Mouse (Mus musculus): ENCODE measurements at regions not wholly inside any gene's neighbourhood (a gene's known extent, or its start where the extent isn't known, plus 50 kb on each side); places are given as distances from the start of the nearest gene placed in this dataset.

DNA sequence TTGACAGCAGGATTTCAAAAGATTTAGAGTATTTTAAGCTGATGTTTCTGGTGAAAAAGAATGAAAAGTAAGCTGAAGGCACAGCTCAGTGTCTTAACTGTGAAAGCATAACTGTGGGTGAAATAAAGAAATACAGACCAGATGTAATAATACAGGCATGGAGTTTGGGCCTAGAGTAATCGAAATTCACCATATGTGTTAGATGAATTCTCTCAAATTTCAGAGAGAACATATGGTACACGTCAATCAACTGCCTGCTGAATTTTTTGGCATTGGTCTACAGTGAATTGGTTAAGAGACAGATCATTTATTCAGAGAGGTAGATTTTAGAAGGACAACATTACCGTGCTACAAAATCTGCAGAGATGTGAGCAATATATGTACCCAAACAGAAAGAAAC, 357.3 kb upstream of the Alcam start:
- no peak for DNase-seq (ENCODE audit: low spot score)
- Histone ChIP-seq H3K36me3 (replicated peaks) (no peaks in the 10 kb centered on the region), H3K27ac (replicated peaks) (no peak overlapping the region)

DNA sequence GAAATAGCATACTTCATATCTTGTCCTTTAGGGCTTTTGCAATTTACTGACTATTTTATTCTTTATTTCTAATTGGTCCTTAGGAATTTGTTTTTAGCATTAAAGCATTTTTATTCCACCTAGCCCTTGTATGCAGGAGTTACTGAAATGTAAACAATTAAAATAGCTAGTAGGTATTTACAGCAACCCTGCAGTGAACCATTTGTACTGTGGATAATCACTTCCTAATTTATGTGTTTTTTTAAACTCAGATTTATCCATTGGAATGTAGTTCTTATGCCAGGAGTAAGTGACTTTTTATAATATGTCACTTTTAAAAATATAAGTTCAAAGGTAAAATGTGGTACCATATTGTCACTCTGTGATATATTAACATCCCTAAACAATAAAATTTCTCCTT, 350.5 kb upstream of the Alcam start:
- no peak for DNase-seq (ENCODE audit: low spot score)
- H3K4me3 ChIP-seq = no peak overlapping the region
- no peak overlapping the region for H3K27ac ChIP-seq (replicated peaks)
- H3K27me3 ChIP-seq (replicated peaks; ENCODE audit: low read depth, poor library complexity, severe bottlenecking) = no peaks in the 10 kb centered on the region
- no peaks in the 10 kb centered on the region for H3K9me3 ChIP-seq
- no peaks in the 10 kb centered on the region for H3K36me3 ChIP-seq (replicated peaks)
- no peaks in the 10 kb centered on the region for H3K4me1 ChIP-seq

More for the DNA sequence above, 357.3 kb upstream of the Alcam start:
- no peaks in the 10 kb centered on the region for H3K4me1 ChIP-seq
- H3K27me3 ChIP-seq (replicated peaks; ENCODE audit: low read depth, poor library complexity, severe bottlenecking) = no peaks in the 10 kb centered on the region
- H3K9me3 ChIP-seq = no peaks in the 10 kb centered on the region
- H3K4me3 ChIP-seq = no peak overlapping the region
- WGBS = 61% methylated on average over 3 of the region's 3 CpGs

DNA sequence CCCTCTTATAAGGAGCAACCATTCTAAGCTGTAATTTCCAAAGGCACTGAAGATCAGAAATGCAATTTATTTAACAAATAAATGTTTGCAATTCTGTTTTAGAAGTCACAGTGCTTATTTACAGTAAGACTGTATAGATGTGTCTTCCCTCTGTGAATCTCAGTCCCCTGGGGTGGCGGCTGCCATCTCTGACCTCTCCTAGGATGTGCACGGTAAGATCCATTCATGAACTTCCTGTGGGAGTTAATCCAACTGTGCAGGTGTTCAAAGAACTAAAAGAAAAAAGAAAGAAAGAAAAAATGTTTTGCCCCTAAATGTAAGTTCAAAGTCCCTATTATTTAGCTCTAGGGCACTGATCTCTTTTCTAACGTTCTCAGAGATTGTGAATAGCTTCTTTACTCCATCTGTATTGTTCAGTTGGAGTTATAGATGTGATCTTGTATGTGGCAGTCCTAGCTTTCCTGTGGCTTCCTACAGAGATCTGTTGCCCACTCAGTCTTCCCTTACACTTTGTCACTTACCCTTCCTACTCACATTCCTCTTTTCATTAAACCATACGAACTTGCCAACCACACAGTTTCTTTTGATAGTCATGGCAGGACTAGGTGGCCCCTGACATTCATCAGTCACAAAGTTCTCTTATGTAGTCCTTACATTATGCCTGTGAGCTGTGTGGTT, 346.0 kb upstream of the Alcam start:
- no peak for DNase-seq (ENCODE audit: low spot score)
- no peaks in the 10 kb centered on the region for H3K9me3 ChIP-seq
- H3K27me3 ChIP-seq (replicated peaks; ENCODE audit: low read depth, poor library complexity, severe bottlenecking) = no peaks in the 10 kb centered on the region
- H3K36me3 ChIP-seq (replicated peaks) = no peaks in the 10 kb centered on the region
- 59% methylated on average over 4 of the region's 4 CpGs for WGBS
- H3K27ac ChIP-seq (replicated peaks) = no peak overlapping the region
- no peaks in the 10 kb centered on the region for H3K4me1 ChIP-seq
- H3K4me3 ChIP-seq = no peak overlapping the region

DNA sequence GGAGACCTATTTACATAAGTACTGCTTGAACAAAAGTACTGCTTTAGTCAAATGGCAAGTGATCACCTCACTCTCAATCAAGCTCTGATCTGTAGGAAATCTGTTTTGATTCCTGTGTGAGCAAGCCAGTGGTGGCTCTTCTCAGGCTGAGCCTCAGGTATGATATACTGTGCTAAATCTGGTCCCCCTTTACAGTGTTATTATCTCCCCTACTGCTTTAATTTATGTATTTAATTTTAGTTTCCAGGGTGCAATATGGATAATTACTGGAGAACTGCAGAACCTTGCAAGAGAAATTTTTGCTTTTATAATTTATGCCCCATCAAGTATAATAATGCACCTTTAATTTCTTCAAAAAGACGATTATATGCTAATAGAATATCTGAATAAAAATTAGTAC, 341.3 kb upstream of the Alcam start:
- no peak overlapping the region for H3K4me3 ChIP-seq
- 87% methylated on average over 1 of the region's 1 CpGs for WGBS
- H3K9me3 ChIP-seq = no peaks in the 10 kb centered on the region
- H3K27me3 ChIP-seq (replicated peaks; ENCODE audit: low read depth, poor library complexity, severe bottlenecking) = no peaks in the 10 kb centered on the region
- no peaks in the 10 kb centered on the region for H3K4me1 ChIP-seq
- no peak for DNase-seq (ENCODE audit: low spot score)
- no peak overlapping the region for H3K27ac ChIP-seq (replicated peaks)
- H3K36me3 ChIP-seq (replicated peaks) = no peaks in the 10 kb centered on the region

DNA sequence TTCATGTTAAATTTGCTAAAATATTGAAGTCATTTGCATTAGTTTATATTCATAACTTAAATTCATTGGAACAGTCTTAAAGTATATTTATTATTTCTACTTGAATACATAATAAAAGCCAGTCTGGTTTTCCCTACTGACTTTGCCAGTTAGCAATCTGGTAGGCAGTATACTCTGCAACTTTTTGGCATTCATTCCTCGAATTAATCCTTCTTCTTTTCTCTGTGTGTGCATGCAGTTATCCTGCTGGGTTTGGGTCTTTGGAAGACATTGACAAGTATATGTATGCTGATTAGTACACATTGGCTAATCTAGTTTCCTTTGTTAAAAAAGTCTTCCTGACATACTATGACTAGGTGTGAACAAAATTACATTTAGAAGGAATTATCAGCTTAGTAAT, 336.1 kb upstream of the Alcam start:
- H3K27me3 ChIP-seq (replicated peaks; ENCODE audit: low read depth, poor library complexity, severe bottlenecking) = no peaks in the 10 kb centered on the region
- no peaks in the 10 kb centered on the region for H3K9me3 ChIP-seq
- DNase-seq (ENCODE audit: low spot score) = no peak
- 79% methylated on average over 1 of the region's 1 CpGs for WGBS
- no peaks in the 10 kb centered on the region for H3K36me3 ChIP-seq (replicated peaks)
- no peak overlapping the region for H3K4me3 ChIP-seq
- no peak overlapping the region for H3K27ac ChIP-seq (replicated peaks)
- H3K4me1 ChIP-seq = no peaks in the 10 kb centered on the region

DNA sequence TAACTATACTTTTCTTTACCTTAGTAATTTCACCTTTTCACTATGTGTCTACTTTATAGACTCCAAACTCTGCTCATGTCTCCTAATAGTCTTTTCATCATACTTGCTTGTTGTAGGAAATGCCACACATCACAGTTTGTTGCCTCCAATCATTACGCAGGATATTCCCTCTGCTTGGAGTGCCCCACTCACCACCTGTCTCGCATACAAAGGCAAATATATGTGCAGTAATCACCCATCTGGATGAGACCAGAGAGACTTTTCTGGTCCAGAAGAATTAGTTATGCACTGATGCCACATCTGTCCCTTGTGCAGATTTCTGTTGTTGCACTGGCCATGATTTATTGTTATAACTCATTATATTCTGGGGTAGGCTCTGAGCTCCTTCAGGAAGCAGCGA, 293.9 kb upstream of the Alcam start:
- H3K4me3 ChIP-seq = no peak overlapping the region
- H3K27ac ChIP-seq (replicated peaks) = no peak overlapping the region
- no peaks in the 10 kb centered on the region for H3K4me1 ChIP-seq
- no peaks in the 10 kb centered on the region for H3K27me3 ChIP-seq (replicated peaks; ENCODE audit: low read depth, poor library complexity, severe bottlenecking)
- DNase-seq (ENCODE audit: low spot score) = no peak
- no peaks in the 10 kb centered on the region for H3K9me3 ChIP-seq
- WGBS = 92% methylated on average over 3 of the region's 3 CpGs
- no peaks in the 10 kb centered on the region for H3K36me3 ChIP-seq (replicated peaks)

DNA sequence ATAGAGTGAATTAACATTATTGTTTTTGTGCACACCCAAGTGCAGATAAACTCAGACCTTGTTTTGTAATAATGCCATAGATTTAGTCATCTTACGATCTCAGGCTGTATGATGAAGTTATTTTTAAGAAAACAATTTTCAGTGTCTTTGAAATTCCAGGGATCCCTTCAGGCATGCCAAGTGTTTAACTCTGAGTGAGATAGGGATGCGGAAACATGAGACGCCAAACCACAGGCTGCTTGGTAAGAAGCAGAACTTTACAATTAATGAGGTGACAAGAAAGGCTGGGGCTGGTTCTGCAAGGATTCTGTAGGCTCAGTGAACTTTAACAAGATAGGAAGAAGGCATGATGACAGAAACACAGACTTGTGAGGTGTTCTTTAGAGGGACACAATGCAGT, 292.3 kb upstream of the Alcam start:
- Histone ChIP-seq H3K36me3 (replicated peaks) (no peaks in the 10 kb centered on the region), H3K4me1 (no peaks in the 10 kb centered on the region), H3K9me3 (no peaks in the 10 kb centered on the region), H3K27me3 (replicated peaks; ENCODE audit: low read depth, poor library complexity, severe bottlenecking) (no peaks in the 10 kb centered on the region), H3K27ac (replicated peaks) (no peak overlapping the region), H3K4me3 (no peak overlapping the region)
- 64% methylated on average over 3 of the region's 3 CpGs for WGBS
- no peak for DNase-seq (ENCODE audit: low spot score)

DNA sequence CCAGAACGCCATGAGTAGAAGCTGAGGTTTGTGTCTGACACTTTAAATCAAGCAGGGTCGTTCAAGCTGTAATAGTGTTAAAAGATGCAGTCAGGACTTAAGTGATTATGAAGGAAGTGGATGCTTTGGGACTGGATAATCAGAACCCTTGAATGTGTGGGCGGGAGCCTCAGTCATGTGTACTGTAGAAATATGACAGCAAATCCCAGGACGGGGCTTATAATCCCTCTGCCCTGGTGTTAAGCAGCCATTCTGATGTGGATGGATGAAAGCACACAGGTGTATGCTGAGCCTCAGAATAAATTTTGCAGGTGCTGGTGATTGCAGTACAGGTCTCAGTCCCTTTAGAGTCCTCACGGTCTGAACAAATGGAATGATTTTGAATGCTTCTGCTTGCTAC, 290.8 kb upstream of the Alcam start:
- Histone ChIP-seq H3K27ac (replicated peaks) (no peak overlapping the region), H3K27me3 (replicated peaks; ENCODE audit: low read depth, poor library complexity, severe bottlenecking) (no peaks in the 10 kb centered on the region), H3K4me1 (no peaks in the 10 kb centered on the region), H3K36me3 (replicated peaks) (no peaks in the 10 kb centered on the region), H3K4me3 (no peak overlapping the region), H3K9me3 (no peaks in the 10 kb centered on the region)
- no peak for DNase-seq (ENCODE audit: low spot score)
- 88% methylated on average over 5 of the region's 5 CpGs for WGBS

DNA sequence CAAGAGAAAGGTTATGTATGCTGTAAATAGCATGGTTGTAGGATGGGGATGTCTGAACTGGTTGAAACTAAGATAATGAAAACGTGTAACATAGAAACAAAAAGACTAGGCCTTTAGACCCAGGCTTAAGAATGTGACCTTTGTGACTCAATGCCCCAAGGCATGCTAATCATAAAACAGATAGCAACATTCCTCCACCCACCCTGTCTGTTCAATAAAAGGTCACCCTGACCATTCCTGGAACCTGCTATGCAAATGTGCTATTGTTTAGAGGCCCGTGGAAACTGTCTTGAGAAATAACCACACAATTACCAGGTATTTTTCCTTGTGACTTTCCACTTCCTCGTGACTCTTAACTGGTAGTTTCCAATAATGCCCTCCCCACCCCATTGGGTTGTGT, 288.3 kb upstream of the Alcam start:
- H3K27me3 ChIP-seq (replicated peaks; ENCODE audit: low read depth, poor library complexity, severe bottlenecking) = no peaks in the 10 kb centered on the region
- DNase-seq (ENCODE audit: low spot score) = no peak
- no peak overlapping the region for H3K4me3 ChIP-seq
- H3K9me3 ChIP-seq = no peaks in the 10 kb centered on the region
- 66% methylated on average over 3 of the region's 3 CpGs for WGBS
- no peak overlapping the region for H3K27ac ChIP-seq (replicated peaks)
- H3K4me1 ChIP-seq = no peaks in the 10 kb centered on the region
- H3K36me3 ChIP-seq (replicated peaks) = no peaks in the 10 kb centered on the region

DNA sequence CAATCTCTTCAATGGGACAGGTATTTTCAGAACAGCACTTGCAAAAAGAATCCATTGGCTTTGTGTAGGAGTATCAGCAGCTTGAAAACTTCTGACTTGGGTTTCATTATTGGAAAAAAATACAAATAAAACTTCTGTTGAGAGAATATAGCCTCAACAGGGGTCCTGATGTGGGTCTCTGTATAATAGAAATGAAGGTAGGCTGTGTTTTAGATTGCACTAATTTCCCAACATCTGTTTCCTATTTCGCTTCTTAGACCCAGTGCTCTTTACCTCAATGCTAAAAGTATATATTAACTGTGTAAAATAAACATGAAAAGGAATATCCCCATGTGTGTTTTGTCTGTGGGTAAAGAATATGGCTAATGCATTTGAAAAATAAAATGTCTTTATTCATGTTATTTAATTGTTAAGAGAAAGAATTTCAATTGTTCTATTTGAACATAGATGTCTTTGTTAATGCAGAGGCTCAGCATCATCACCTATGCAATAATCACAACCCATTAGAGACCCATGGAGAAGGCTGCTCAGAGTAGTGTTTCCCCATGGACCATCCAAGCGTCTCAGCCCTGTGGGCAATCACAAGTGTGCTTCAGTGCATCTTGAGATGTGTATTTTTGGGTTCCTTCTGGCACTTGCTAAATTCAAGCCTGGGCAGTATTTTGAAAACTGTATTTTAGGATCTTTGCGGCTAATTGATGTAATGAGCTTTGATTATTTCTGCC, 272.4 kb upstream of the Alcam start:
- H3K27me3 ChIP-seq (replicated peaks; ENCODE audit: low read depth, poor library complexity, severe bottlenecking) = no peaks in the 10 kb centered on the region
- peaks cover 6% of the 10 kb centered on the region; the same call in 1 of the 2 replicates for H3K4me1 ChIP-seq
- 73% methylated on average over 3 of the region's 3 CpGs for WGBS
- no peak for DNase-seq (ENCODE audit: low spot score)
- H3K9me3 ChIP-seq = no peaks in the 10 kb centered on the region
- H3K4me3 ChIP-seq = no peak overlapping the region
- H3K27ac ChIP-seq (replicated peaks) = no peak overlapping the region
- H3K36me3 ChIP-seq (replicated peaks) = no peaks in the 10 kb centered on the region

DNA sequence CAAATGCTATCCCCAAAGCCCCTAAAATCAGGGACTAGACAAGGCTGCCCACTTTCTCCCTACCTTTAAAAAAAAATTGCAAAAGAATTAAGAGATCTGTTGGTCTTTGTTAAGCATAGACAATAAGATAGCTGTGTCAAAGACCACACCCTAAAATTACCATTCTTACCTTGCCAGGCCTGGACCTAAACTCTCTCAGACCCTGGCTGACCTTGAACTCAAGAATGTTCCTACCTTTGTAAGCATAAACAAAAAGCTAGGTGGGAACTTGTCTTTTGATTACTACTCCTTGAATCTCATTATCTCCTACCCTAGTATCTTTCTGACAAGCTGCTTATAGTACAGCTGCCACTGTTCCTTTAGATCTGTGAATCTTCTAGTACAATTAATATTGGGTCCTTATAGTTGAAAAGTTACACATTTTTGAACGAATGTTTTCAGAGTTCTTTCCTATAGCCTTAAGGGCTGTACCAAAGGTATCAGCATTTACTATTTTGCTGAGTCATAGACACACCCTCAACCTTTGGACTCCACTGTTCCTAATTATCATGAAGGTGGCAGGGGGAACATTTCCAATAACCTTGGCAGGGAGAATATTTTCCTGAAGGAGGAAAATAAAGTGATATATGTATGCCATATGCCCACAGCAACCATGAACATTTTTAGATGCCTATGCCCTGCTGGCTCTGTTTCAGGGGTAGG, 264.5 kb upstream of the Alcam start:
- Histone ChIP-seq H3K36me3 (replicated peaks) (no peaks in the 10 kb centered on the region), H3K27ac (replicated peaks) (no peak overlapping the region), H3K4me1 (no peaks in the 10 kb centered on the region), H3K9me3 (no peaks in the 10 kb centered on the region), H3K27me3 (replicated peaks; ENCODE audit: low read depth, poor library complexity, severe bottlenecking) (no peaks in the 10 kb centered on the region), H3K4me3 (no peak overlapping the region)
- 94% methylated on average over 1 of the region's 1 CpGs for WGBS
- DNase-seq (ENCODE audit: low spot score) = no peak

DNA sequence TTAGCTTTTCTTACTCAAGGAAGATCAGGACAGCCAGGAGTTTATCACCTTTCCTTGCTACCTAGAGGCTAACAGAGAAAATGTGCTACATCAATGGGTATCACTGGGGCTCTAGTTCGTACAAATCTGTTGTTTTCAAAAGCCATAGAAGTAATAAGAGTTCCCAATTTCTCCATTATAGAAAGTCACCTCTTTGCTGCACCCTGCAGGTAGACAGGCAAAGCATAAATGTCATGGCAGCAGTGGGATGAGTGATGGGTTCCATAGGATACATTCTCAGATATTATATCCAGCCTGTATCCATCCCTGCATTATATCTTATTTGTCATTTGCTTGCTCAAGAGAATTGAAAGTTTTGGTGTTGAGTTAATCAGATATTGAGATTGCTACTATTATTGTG, 236.4 kb upstream of the Alcam start:
- WGBS = 83% methylated on average over 1 of the region's 1 CpGs
- DNase-seq (ENCODE audit: low spot score) = no peak

DNA sequence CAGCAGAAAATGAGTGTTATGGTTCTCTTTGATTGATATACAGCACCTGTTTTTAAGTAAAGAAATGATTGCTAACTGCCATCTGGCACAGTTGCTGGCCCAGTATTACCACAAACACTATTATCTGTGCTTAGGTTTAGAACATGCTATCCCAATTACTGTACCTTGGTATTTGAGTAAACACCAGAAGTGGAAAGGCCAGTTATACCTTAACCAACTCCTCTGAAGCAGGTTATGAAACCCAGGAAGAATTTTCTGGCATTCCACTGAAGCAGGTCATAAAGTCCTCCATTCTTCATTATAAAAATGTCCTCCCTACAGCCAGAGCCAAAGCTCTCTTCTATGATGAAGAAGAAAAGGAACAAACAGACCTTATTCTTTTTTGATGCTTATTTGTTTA, 201.0 kb upstream of the Alcam start:
- Histone ChIP-seq H3K36me3 (replicated peaks) (no peaks in the 10 kb centered on the region), H3K4me3 (no peak overlapping the region), H3K27ac (replicated peaks) (no peak overlapping the region), H3K9me3 (no peaks in the 10 kb centered on the region), H3K4me1 (no peaks in the 10 kb centered on the region), H3K27me3 (replicated peaks; ENCODE audit: low read depth, poor library complexity, severe bottlenecking) (no peaks in the 10 kb centered on the region)
- DNase-seq (ENCODE audit: low spot score) = no peak

More for the DNA sequence above, 236.4 kb upstream of the Alcam start:
- Histone ChIP-seq H3K4me1 (no peaks in the 10 kb centered on the region), H3K27ac (replicated peaks) (no peak overlapping the region), H3K9me3 (no peaks in the 10 kb centered on the region), H3K27me3 (replicated peaks; ENCODE audit: low read depth, poor library complexity, severe bottlenecking) (no peaks in the 10 kb centered on the region), H3K4me3 (no peak overlapping the region), H3K36me3 (replicated peaks) (no peaks in the 10 kb centered on the region)

All from embryonic facial prominence, embryonic 10.5 days (tissue).